ENCODE assay signal across 12 mouse cellular contexts in the genomic region with DNA sequence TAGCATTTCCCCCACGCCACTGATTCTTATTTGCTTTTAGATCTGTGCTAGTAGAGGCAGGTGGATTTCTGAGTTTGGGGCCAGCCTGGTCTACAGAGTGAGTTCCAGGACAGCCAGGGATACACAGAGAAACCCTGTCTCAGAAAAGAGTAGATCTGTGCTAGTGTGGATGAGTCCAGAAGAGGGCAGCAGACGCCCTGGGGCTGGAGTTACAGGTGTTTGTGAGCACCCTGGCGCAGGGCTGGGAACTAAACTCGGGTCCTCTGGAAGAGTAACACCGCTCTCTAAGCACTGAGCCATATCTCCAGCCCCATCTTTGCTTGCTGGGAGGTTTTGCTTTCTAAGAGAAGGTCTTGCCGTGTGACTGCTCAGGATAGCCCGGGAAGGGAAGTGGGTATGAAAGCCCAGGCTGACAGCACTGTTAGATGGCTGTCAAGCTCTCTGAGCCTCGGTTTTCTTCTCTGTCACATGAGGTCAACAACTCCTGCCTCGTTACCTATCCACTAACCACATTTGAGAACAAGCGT. TPM values are rescaled to one million over a fixed set of nuclear protein-coding genes. Genes with fewer than 3 reads are reported as not detected.
DNase-seq lines count a peak whose midpoint lies in the region; ATAC-seq and TF ChIP-seq lines count a peak whose summit lies in the region.
"Had no signal": no experiment of that assay in that cellular context is flagged by ENCODE, and none has a peak within 500 bp of the region (broad histone marks: within the 10 kb centered on the region; RNA-seq: fewer than 3 reads in every experiment).

No protein-coding gene starts in this region.

- in situ Hi-C loops in CH12.LX (cut with MboI; ENCODE audit: low pct_ligation_motif_present, low pct_unique_long_range_greater_than_20kb, low sequenced_read_pairs), result no loop called here

- H3K27me3 ChIP-seq in heart, embryonic 14.5 days (ENCODE audit: control insufficient read depth, insufficient read depth, low read length), result no peaks in the 10 kb centered on the region
- no peaks in the 10 kb centered on the region for H3K27me3 ChIP-seq in CH12.LX (replicated peaks)
- H3K27me3 ChIP-seq in hindbrain, postnatal 0 days (ENCODE audit: insufficient read depth, low read length), result no peaks in the 10 kb centered on the region
- H3K27me3 ChIP-seq: neural tube, embryonic 13.5 days had no signal

- peak overlapping the region; percentile 46; the same call in 1 of the 2 replicates for H3K4me2 ChIP-seq in heart, embryonic 14.5 days (ENCODE audit: low read length)
- no peak overlapping the region for H3K4me2 ChIP-seq in CH12.LX (ENCODE audit: insufficient read depth, low read depth, poor library complexity, severe bottlenecking)
- no peak overlapping the region for H3K4me2 ChIP-seq in hindbrain, postnatal 0 days (ENCODE audit: low read depth, low read length)
- H3K4me2 ChIP-seq: midbrain, embryonic 12.5 days; neural tube, embryonic 13.5 days had no signal

- H3K4me1 ChIP-seq in heart, embryonic 14.5 days (ENCODE audit: control insufficient read depth in 2 of 2, insufficient read depth in 2 of 2, low read length in 2 of 2), result peaks cover 59 to 73% of the 10 kb centered on the region in 2 experiments
- peaks cover 16 to 38% of the 10 kb centered on the region in 2 experiments for H3K4me1 ChIP-seq in CH12.LX (ENCODE audit: control insufficient read depth in 1 of 2, insufficient read depth in 2 of 2)
- no peaks in the 10 kb centered on the region for H3K4me1 ChIP-seq in hindbrain, postnatal 0 days (ENCODE audit: insufficient read depth, low read length)

- H3K36me3 ChIP-seq in heart, embryonic 14.5 days (ENCODE audit: control insufficient read depth, insufficient read depth, low read length), result peaks cover 11% of the 10 kb centered on the region; the same call in 1 of the 2 replicates
- H3K36me3 ChIP-seq in CH12.LX (replicated peaks in 1 of 2; ENCODE audit: control insufficient read depth in 1 of 2, insufficient read depth in 1 of 2, low read length in 1 of 2), result peaks cover 0 to 24% of the 10 kb centered on the region in 2 experiments
- H3K36me3 ChIP-seq in hindbrain, postnatal 0 days (ENCODE audit: insufficient read depth, low read length), result no peaks in the 10 kb centered on the region
- H3K36me3 ChIP-seq: midbrain, embryonic 12.5 days; neural tube, embryonic 13.5 days had no signal

- peak; percentile 5; the same call in 1 of the 2 replicates for TF ChIP-seq RAD21 in CH12.LX (IDR thresholded peaks at IDR 0.05; ENCODE audit: low read depth, low read length)

- intact Hi-C loops in heart, postnatal 14 days (cut with DNase I), result no loop called here

- H3K9me3 ChIP-seq in heart, embryonic 14.5 days (ENCODE audit: control insufficient read depth, low read length), result no peaks in the 10 kb centered on the region
- H3K9me3 ChIP-seq in CH12.LX (replicated peaks; ENCODE audit: low read length), result peaks cover 3% of the 10 kb centered on the region
- no peaks in the 10 kb centered on the region for H3K9me3 ChIP-seq in hindbrain, postnatal 0 days (ENCODE audit: low read length)
- H3K9me3 ChIP-seq: midbrain, embryonic 12.5 days; neural tube, embryonic 13.5 days had no signal

- no peak for TF ChIP-seq EP300 in CH12.LX (IDR thresholded peaks at IDR 0.05; ENCODE audit: low read length)

- peak overlapping the region; percentile 63 for H3K9ac ChIP-seq in heart, embryonic 14.5 days (ENCODE audit: low read length)
- no peak overlapping the region for H3K9ac ChIP-seq in CH12.LX (ENCODE audit: insufficient read depth, low read depth)
- H3K9ac ChIP-seq in hindbrain, postnatal 0 days (replicated peaks; ENCODE audit: low read length), result no peak overlapping the region
- H3K9ac ChIP-seq: midbrain, embryonic 12.5 days; neural tube, embryonic 13.5 days had no signal

- dilution Hi-C loops in CH12.LX (cut with MboI; ENCODE audit: extremely low pct_ligation_motif_present, extremely low pct_unique_long_range_greater_than_20kb, low sequenced_read_pairs), result no loop called here

- peak in 1 of 2 experiments; percentile 30; a peak in 2 of 4 replicates for TF ChIP-seq CTCF in CH12.LX (conservative IDR thresholded peaks at IDR 0.05 in 1 of 2, IDR thresholded peaks at IDR 0.05 in 1 of 2; ENCODE audit: low read depth in 2 of 2, low read length in 2 of 2)
- TF ChIP-seq CTCF in hindbrain, postnatal 0 days (IDR thresholded peaks at IDR 0.05; ENCODE audit: low read depth), result no peak

- 89% methylated on average over 10 of the region's 10 CpGs for WGBS in heart, embryonic 14.5 days
- WGBS in hindbrain, postnatal 0 days, result 90% methylated on average over 10 of the region's 10 CpGs

- no peak for DNase-seq in heart, postnatal 14 days
- DNase-seq in CD4-positive helper T cell, adult 2 months (ENCODE audit: low read depth, low spot score), result peak; percentile 47
- DNase-seq in CH12.LX (ENCODE audit: extremely low read depth) (no peak), liver (peak; percentile 52)
- no peak for DNase-seq in hindbrain, postnatal 0 days (ENCODE audit: low spot score)
- no peak for DNase-seq in frontal cortex, postnatal 14 days (ENCODE audit: low spot score in 2 of 2)
- DNase-seq: gastrocnemius, postnatal 36 days; kidney, adult 18-20 months; right cerebral cortex, postnatal 14 days had no signal

- no peak for ATAC-seq in heart, embryonic 14.5 days (ENCODE audit: insufficient number of reproducible peaks, insufficient read depth, low FRiP score, low read depth)
- no peak for ATAC-seq in hindbrain, postnatal 0 days

- no peak for TF ChIP-seq POLR2A in CH12.LX (IDR thresholded peaks at IDR 0.05; ENCODE audit: low read depth, low read length)

- peak overlapping the region; percentile 98 to 99 for H3K27ac ChIP-seq in heart, embryonic 14.5 days (replicated peaks in 1 of 2; ENCODE audit: control insufficient read depth in 1 of 2, insufficient read depth in 1 of 2, low read depth in 2 of 2, low read length in 2 of 2)
- no peak overlapping the region for H3K27ac ChIP-seq in CH12.LX (ENCODE audit: insufficient read depth, low read depth)
- H3K27ac ChIP-seq in hindbrain, postnatal 0 days, result no peak overlapping the region
- H3K27ac ChIP-seq: midbrain, embryonic 12.5 days; neural tube, embryonic 13.5 days had no signal

- H3K4me3 ChIP-seq in heart, embryonic 14.5 days (ENCODE audit: control insufficient read depth in 1 of 2, insufficient read depth in 1 of 2, low read depth in 1 of 2, low read length in 2 of 2), result no peak overlapping the region
- no peak overlapping the region for H3K4me3 ChIP-seq in CH12.LX (replicated peaks in 1 of 3; ENCODE audit: low read depth in 2 of 3, low read length in 2 of 3, poor library complexity in 1 of 3)
- H3K4me3 ChIP-seq in hindbrain, postnatal 0 days (ENCODE audit: low read length), result no peak overlapping the region
- H3K4me3 ChIP-seq: midbrain, embryonic 12.5 days; neural tube, embryonic 13.5 days had no signal

- no peaks in the 10 kb centered on the region for H3K79me2 ChIP-seq in CH12.LX (replicated peaks; ENCODE audit: control insufficient read depth, extremely low read depth, insufficient read depth, poor library complexity, severe bottlenecking)

TF ChIP-seq in CH12.LX, 34 proteins besides CTCF, POLR2A, EP300 and RAD21:
- TF ChIP-seq NRF1 (IDR thresholded peaks at IDR 0.05; ENCODE audit: low read depth, low read length), result no peak
- TF ChIP-seq ELF1 (IDR thresholded peaks at IDR 0.05; ENCODE audit: low read depth, low read length), result no peak
- no peak for TF ChIP-seq RCOR1 (conservative IDR thresholded peaks at IDR 0.05; ENCODE audit: low read depth, low read length)
- TF ChIP-seq SIN3A (IDR thresholded peaks at IDR 0.05; ENCODE audit: low read length), result no peak
- TF ChIP-seq NELFE (IDR thresholded peaks at IDR 0.05; ENCODE audit: low read depth, low read length), result no peak
- no peak for TF ChIP-seq POLR2AphosphoS2 (IDR thresholded peaks at IDR 0.05; ENCODE audit: low read depth, low read length)
- no peak for TF ChIP-seq MAZ (IDR thresholded peaks at IDR 0.05; ENCODE audit: low read depth, low read length)
- no peak for TF ChIP-seq MYC (IDR thresholded peaks at IDR 0.05; ENCODE audit: low read depth, low read length)
- no peak for TF ChIP-seq SMC3 (IDR thresholded peaks at IDR 0.05; ENCODE audit: low read depth, low read length)
- no peak for TF ChIP-seq TBP (conservative IDR thresholded peaks at IDR 0.05; ENCODE audit: low read depth, low read length)
- no peak for TF ChIP-seq E2F4 (IDR thresholded peaks at IDR 0.05; ENCODE audit: insufficient replicate concordance, low read depth, low read length)
- TF ChIP-seq MXI1 (IDR thresholded peaks at IDR 0.05; ENCODE audit: low read depth, low read length), result no peak
- TF ChIP-seq UBTF (IDR thresholded peaks at IDR 0.05; ENCODE audit: low read depth, low read length), result no peak
- no peak for TF ChIP-seq MAFK (IDR thresholded peaks at IDR 0.05; ENCODE audit: insufficient replicate concordance, low read length)

RNA-seq across cellular contexts. Expression of a gene that starts 50.8 kb away (rescaled TPM):
- polyA plus RNA-seq in heart, embryonic 14.5 days (2014; fragmentation: Nextera tagmentation; extraction: Ambion mirVana), result 112 and 132 TPM in 2 replicates
- total RNA-seq in heart, postnatal 14 days (2021), result 100 to 1,000 TPM; 120 to 132 TPM
- total RNA-seq in CH12.LX (2012; rRNA removed) (14.7 and 23.4 TPM in 2 replicates), CH12.LX (2014; rRNA removed) (9.3 and 9.9 TPM in 2 replicates)
- 30.1 and 31.8 TPM in 2 replicates for polyA plus RNA-seq in CH12.LX (2012; ENCODE audit: insufficient read length, low read depth)
- total RNA-seq in hindbrain, postnatal 0 days (2014; rRNA removed), result 87.7 and 99.6 TPM in 2 replicates
- polyA plus RNA-seq in hindbrain, postnatal 0 days (2015; fragmentation: Nextera tagmentation; extraction: Ambion mirVana), result 140 and 144 TPM in 2 replicates

Comparison
In these comparisons a context has a peak if more than half of its experiments do, and no peak if none do; other contexts are left out.
1. H3K27ac ChIP-seq: peak in heart, embryonic 14.5 days (2 of 2); none in CH12.LX (single experiment) and hindbrain, postnatal 0 days (single experiment).
2. DNase-seq: peak in CD4-positive helper T cell, adult 2 months (single experiment) and liver (single experiment); none in heart, postnatal 14 days (0 of 2), CH12.LX (single experiment), hindbrain, postnatal 0 days (single experiment) and frontal cortex, postnatal 14 days (0 of 2).